Mouse (Mus musculus) intestine, embryonic 14.5 days (tissue): ENCODE results near the gene Wiz. TPM values are rescaled to one million over a fixed set of nuclear protein-coding genes. Genes with fewer than 3 reads are reported as not detected.

Experiments
- ATAC-seq: fragments of 200-750 bp; cut with Nextera tagmentation; replicated peaks from 2 replicates; pipeline ENCODE4 v1.8.0; 2017; ENCODE audit warnings: low read depth, moderate number of reproducible peaks, moderate TSS enrichment, moderate library complexity; ENCODE audit not compliant: low FRiP score, low TSS enrichment
- DNase-seq: peaks from one replicate; pipeline ENCODE4 v3.0.0-alpha.2; 2018; ENCODE audit warnings: low spot score
- H3K27ac ChIP-seq: fragments of 300-500 bp; sonication (generic); 2 replicates; pipeline ENCODE4 v1.5.1; 2014; ENCODE audit warnings: low read depth, mild to moderate bottlenecking, control low read depth
- H3K27me3 ChIP-seq: fragments of 300-500 bp; sonication (generic); replicated peaks from 2 replicates; pipeline ENCODE4 v1.6.1; 2014; ENCODE audit warnings: low read length, control low read depth; ENCODE audit not compliant: control insufficient read depth, insufficient read depth
- H3K36me3 ChIP-seq: fragments of 300-500 bp; sonication (generic); 2 replicates; pipeline ENCODE4 v1.6.1; 2014; ENCODE audit warnings: low read length, control low read depth; ENCODE audit not compliant: control insufficient read depth, insufficient read depth
- H3K4me1 ChIP-seq: fragments of 300-500 bp; sonication (generic); replicated peaks from 2 replicates; pipeline ENCODE4 v1.6.1; 2014; ENCODE audit warnings: low read length, control low read depth, mixed read lengths; ENCODE audit not compliant: control insufficient read depth, insufficient read depth
- H3K4me2 ChIP-seq: fragments of 300-500 bp; sonication (generic); 2 replicates; pipeline ENCODE4 v1.6.1; 2014; ENCODE audit warnings: low read length
- H3K4me3 ChIP-seq: fragments of 300-500 bp; sonication (generic); 2 replicates; pipeline ENCODE4 v1.5.1; 2014; ENCODE audit warnings: low read depth, low read length, control low read depth, mixed read lengths
- H3K9ac ChIP-seq: fragments of 300-500 bp; sonication (generic); 2 replicates; pipeline ENCODE4 v1.6.1; 2014; ENCODE audit warnings: mild to moderate bottlenecking, low read length
- H3K9me3 ChIP-seq: fragments of 300-500 bp; sonication (generic); 2 replicates; pipeline ENCODE4 v1.6.1; 2016; ENCODE audit warnings: low read length, control low read depth; ENCODE audit not compliant: control insufficient read depth
- WGBS: fragments of 180-500 bp; shearing (Covaris S2); extraction: QIAGEN DNeasy Blood & Tissue Kit; methylation state at CpG from one replicate; pipeline ENCODE4 v1.1.7; 2014; 5-methylcytosine and 5-hydroxymethylcytosine counted together
- microRNA-seq: library from miRNA; unstranded; fragments of <30 nt; microRNA quantifications from one replicate; pipeline ENCODE4, GENCODE M21; 2016
- polyA plus RNA-seq: library from polyadenylated mRNA; unstranded; fragments of >200 nt; fragmentation: Nextera tagmentation; extraction: Ambion mirVana; gene quantifications from 2 replicates; pipeline ENCODE4 v1.2.1, GENCODE M21; 2014

The Wiz gene
- polyA plus RNA-seq, 1 experiment from 2014 or later: 32.3 TPM

DNA sequence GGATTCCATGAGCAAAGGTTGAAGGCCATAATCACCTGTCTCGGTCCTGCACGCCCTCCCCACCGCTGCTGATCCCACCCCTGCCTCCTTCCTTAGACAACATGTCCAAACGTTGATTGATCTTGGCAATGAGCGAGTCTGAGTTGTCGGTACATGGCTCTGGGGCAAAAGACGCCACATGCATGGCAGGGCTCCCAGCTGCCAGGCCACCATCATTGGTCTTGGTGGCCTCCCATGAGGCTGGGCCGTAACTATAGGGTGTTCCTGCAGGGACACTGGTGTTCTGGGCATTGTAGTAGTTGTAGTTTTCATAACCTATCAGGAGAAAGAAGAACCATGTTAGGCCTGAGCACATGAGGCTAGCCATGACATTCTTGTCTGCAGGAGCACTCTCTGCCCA lies 72.2 kb downstream of the Wiz start:
- WGBS: 96% methylated on average over 8 of the region's 8 CpGs
- H3K9me3 ChIP-seq: no peaks in the 10 kb centered on the region
- H3K27ac ChIP-seq: no peak overlapping the region
- no peak for ATAC-seq
- H3K4me2 ChIP-seq: no peak overlapping the region
- H3K4me1 ChIP-seq: peaks cover 1% of the 10 kb centered on the region; the same call in 1 of the 2 replicates
- DNase-seq: no peak
- no peak overlapping the region for H3K4me3 ChIP-seq
- H3K36me3 ChIP-seq: peaks cover 65% of the 10 kb centered on the region
- H3K9ac ChIP-seq: no peak overlapping the region
- H3K27me3 ChIP-seq: no peaks in the 10 kb centered on the region

DNA sequence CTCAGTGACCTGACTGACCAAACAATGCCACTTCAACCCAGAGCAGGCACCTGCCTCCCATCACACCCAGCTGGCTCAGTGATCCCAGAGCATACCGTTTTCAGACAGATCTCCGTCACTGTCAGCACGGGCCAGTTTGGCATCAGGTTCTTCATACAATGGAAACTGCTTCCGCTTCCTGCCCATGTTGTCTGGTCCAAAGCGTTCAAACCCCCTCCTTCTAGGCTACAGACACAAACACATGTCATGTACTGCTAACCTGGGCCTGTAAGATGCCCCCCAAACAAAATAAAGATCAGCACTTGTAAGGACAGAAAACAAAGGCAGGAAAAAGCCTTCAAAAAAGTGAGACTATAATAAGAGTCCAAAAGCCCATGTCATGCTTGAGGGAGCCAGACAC lies 73.7 kb downstream of the Wiz start:
- H3K9me3 ChIP-seq: no peaks in the 10 kb centered on the region
- DNase-seq (no peak), ATAC-seq (no peak)
- peaks cover 79% of the 10 kb centered on the region for H3K36me3 ChIP-seq
- WGBS: 93% methylated on average over 5 of the region's 5 CpGs
- no peak overlapping the region for H3K9ac ChIP-seq
- no peaks in the 10 kb centered on the region for H3K27me3 ChIP-seq
- no peak overlapping the region for H3K4me3 ChIP-seq
- H3K4me1 ChIP-seq: no peaks in the 10 kb centered on the region; the same call in 1 of the 2 replicates
- H3K27ac ChIP-seq: no peak overlapping the region
- no peak overlapping the region for H3K4me2 ChIP-seq

DNA sequence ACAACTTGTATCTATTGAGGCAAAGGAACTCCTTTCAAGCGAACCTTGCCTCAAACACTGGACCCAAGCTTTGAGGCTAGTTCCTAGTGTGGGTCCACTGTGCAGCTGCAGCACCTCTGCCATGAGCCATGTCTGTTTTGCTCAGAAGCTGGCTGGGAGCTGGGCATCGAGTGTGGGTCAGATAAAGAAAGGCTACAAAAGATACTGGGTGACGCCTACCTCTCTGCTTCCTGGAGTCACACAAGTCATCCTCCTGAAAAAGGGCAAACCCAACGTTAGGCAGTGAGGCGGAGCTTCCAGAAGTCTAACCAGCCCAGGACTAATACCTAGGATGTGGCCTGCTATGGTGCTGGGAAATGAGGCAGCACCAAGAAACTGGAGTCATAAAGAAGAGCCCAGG lies 75.3 kb downstream of the Wiz start:
- no peak overlapping the region for H3K4me2 ChIP-seq
- ATAC-seq: no peak

DNA sequence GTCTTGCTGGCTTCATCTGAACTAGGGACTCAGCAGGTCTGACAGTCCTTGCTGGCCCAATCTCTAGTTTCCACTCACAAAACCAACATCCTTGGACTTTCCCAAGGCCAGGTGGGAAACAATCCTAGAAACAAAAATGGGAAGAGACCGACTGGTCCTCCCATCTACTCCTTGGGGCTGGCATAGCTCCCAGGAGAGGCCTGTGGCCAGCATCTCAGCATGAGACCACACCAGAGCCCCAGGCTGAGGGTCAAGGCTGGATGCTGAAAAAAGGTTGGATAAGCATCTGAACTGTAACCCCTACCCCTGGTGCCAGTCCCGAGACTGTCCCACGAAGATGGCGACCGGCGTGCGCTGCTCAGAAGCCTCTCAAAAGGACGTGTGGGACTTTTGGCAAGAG lies 76.4 kb downstream of the Wiz start:
- WGBS: 97% methylated on average over 8 of the region's 8 CpGs
- ATAC-seq (no peak), DNase-seq (no peak)
- Histone ChIP-seq H3K27me3 (no peaks in the 10 kb centered on the region), H3K27ac (no peak overlapping the region), H3K9me3 (no peaks in the 10 kb centered on the region), H3K4me2 (no peak overlapping the region), H3K4me3 (no peak overlapping the region), H3K4me1 (no peaks in the 10 kb centered on the region), H3K9ac (no peak overlapping the region), H3K36me3 (peaks cover 100% of the 10 kb centered on the region)

More for the DNA sequence above, 75.3 kb downstream of the Wiz start:
- H3K36me3 ChIP-seq: peaks cover 96% of the 10 kb centered on the region
- H3K27ac ChIP-seq: no peak overlapping the region
- no peaks in the 10 kb centered on the region for H3K9me3 ChIP-seq
- WGBS: 88% methylated on average over 5 of the region's 5 CpGs
- DNase-seq: no peak
- H3K4me1 ChIP-seq: no peaks in the 10 kb centered on the region; the same call in 1 of the 2 replicates
- no peak overlapping the region for H3K9ac ChIP-seq
- H3K27me3 ChIP-seq: no peaks in the 10 kb centered on the region
- no peak overlapping the region for H3K4me3 ChIP-seq

DNA sequence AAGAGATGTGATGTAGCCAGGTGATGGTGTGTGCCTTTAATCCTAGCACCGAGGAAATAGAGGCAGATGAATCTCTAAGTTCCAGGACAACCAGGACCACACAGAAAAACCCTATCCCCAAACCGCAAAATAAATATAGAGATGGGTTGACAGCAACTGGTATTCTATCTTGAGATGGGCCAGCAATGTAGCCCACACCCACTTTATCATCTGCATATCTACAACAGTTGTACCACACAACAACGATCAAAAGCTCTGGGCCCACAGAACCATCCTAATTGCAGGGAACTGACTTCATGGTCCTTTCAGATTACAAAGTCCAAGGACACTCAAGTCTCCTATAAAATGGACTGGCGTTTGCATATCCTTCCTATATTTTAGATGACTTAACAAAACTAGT lies 81.3 kb downstream of the Wiz start:
- WGBS: 87% methylated on average over 4 of the region's 4 CpGs
- DNase-seq (no peak), ATAC-seq (no peak)
- Histone ChIP-seq H3K9me3 (no peaks in the 10 kb centered on the region), H3K9ac (no peak overlapping the region), H3K4me2 (no peak overlapping the region), H3K36me3 (peaks cover 95% of the 10 kb centered on the region), H3K27ac (no peak overlapping the region), H3K4me1 (no peaks in the 10 kb centered on the region), H3K4me3 (no peak overlapping the region), H3K27me3 (no peaks in the 10 kb centered on the region)

Small RNAs within 50 kb of the gene (microRNA-seq; reads per million reads assigned to microRNA genes)
- not detected for gene Gm22201

Other genes starting within 250 kb of the Wiz start
- gene Notch3, start 222.6 kb downstream of the Wiz start, polyA plus RNA-seq: 13.3 and 13.8 TPM in 2 replicates
- not detected in 2 replicates for gene Ephx3, start 199.9 kb downstream of the Wiz start, polyA plus RNA-seq
- gene Brd4, start 104.7 kb downstream of the Wiz start, polyA plus RNA-seq: 90.2 and 91.9 TPM in 2 replicates
- 51.8 and 57.2 TPM in 2 replicates for gene Akap8, start 68.2 kb downstream of the Wiz start, polyA plus RNA-seq
- 64.4 and 79.0 TPM in 2 replicates for gene Akap8l, start 38.8 kb downstream of the Wiz start, polyA plus RNA-seq
- gene Rasal3, start 14.1 kb upstream of the Wiz start, polyA plus RNA-seq: 2.1 and 2.2 TPM in 2 replicates
- 0.11 and 0.30 TPM in 2 replicates for gene Pglyrp2, start 34.7 kb upstream of the Wiz start, polyA plus RNA-seq
- gene Cyp4f39, start 63.3 kb upstream of the Wiz start, polyA plus RNA-seq: 0.62 and 0.63 TPM in 2 replicates
- 6.9 and 7.7 TPM in 2 replicates for gene Cyp4f17, start 116.6 kb upstream of the Wiz start, polyA plus RNA-seq
- gene Cyp4f16, start 147.1 kb upstream of the Wiz start, polyA plus RNA-seq: 16.0 and 18.6 TPM in 2 replicates
- gene Cyp4f37, start 231.9 kb upstream of the Wiz start, polyA plus RNA-seq: 0.50 TPM in 1 of 2 replicates, not detected in the other